Mouse (Mus musculus): ENCODE measurements around the gene Uap1l1. TPM values are rescaled to one million over a fixed set of nuclear protein-coding genes. Genes with fewer than 3 reads are reported as not detected.

Gene Uap1l1
- polyA plus RNA-seq, 1 experiment from 2014 or later = 7.2 TPM

DNA sequence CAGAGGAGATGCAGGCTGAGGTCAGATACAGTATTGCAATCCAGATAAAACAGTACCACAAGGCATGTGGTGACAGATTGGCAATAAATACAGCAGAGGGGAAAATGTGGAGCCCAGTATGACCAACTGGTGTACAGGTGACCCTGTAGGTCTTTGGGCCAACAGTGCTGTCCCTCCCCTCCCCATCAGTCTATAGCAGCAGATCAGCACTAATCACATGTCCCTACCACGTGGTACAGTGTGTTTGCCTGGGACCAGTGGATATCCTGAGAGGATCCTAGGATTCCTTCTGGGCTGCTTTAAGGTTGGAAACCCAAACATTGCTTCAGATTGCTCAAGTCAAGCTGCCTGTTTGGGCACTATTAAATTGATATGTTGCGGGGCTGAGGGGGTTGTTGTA, 31.9 kb downstream of the Uap1l1 start:
- Histone ChIP-seq H3K4me1 (replicated peaks) (peaks cover 18% of the 10 kb centered on the region), H3K9ac (replicated peaks) (peak overlapping the region; percentile 85; the same call in 1 of the 2 replicates), H3K9me3 (no peaks in the 10 kb centered on the region), H3K4me2 (peak overlapping the region; percentile 93), H3K27ac (no peak overlapping the region), H3K4me3 (replicated peaks) (peak overlapping the region; percentile 87), H3K36me3 (peaks cover 48% of the 10 kb centered on the region), H3K27me3 (no peaks in the 10 kb centered on the region)
- ATAC-seq (ENCODE audit: insufficient number of reproducible peaks, insufficient read depth, low FRiP score, low TSS enrichment, low read depth) = no peak
- 86% methylated on average over 2 of the region's 2 CpGs for WGBS

DNA sequence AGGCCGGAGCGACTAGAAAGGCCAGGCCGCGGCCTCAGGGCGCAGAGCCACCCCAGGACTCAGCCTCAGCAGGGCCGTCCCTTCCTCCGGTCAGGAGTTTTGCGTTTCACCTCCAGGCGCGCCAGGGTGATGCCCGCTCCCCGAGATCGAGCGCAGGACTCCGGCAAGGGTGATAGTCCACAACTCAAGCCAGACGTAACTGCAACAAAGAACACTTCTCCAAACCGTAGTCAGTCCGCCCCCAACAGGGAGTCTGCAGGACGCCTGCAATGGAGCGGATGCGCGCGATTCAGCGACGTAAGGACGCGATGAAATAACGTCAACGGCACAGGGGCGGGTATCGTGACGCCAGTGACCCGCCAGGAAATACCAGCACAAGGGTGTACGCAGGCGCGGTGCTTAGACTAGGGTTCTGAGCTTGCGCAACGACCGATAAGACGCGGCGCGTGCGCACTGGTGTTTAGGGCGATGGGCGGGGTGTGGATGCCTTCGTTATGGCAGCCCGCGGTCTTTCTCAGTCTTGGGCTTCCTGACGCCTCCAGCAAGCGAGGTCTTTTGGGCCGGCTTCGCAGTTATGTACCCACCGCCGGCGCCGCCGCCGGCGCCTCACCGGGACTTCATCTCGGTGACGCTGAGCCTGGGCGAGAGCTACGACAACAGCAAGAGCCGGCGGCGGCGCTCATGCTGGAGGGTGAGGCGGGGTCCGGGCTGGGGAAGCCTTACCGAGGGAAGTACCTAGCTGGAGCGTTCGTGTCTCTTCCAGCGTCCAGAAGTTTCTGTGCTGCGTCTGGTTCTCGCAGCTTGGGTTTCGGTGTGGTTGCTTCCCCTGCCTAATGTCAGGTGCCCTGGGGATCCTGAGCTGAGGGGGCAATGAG, 33.0 kb downstream of the Uap1l1 start, which contains the start of gene Man1b1:
Man1b1 (plus strand) TSS at position 53 of the 875 bp plus-strand sequence.
- H3K36me3 ChIP-seq = peaks cover 37% of the 10 kb centered on the region

DNA sequence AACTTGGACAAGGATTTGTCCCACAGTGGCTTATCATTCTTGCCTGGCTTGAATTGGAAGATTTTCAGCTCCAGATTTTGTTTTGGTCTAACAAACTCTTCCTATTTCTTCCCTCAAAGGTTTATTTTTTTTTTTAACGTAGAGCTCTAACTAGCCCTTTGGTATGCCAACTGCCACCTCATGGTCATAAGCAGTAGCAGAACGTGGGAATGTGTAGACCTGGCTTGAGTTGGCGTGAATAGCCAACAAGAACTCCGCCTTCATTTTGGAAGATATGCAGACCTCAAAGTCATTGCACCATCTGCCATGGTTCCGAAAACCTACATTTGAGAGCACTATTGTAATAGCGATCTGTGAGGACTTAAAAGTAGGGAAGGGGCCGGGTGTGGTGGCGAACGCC, 34.0 kb downstream of the Uap1l1 start:
- Histone ChIP-seq H3K4me3 (replicated peaks) (peak overlapping the region; percentile 87), H3K27me3 (no peaks in the 10 kb centered on the region), H3K9ac (replicated peaks) (peak overlapping the region; percentile 85; the same call in 1 of the 2 replicates), H3K4me2 (peak overlapping the region; percentile 62), H3K9me3 (no peaks in the 10 kb centered on the region), H3K27ac (no peak overlapping the region), H3K36me3 (peaks cover 27% of the 10 kb centered on the region), H3K4me1 (replicated peaks) (peaks cover 18% of the 10 kb centered on the region)
- ATAC-seq (ENCODE audit: insufficient number of reproducible peaks, insufficient read depth, low FRiP score, low TSS enrichment, low read depth) = no peak
- 66% methylated on average over 9 of the region's 9 CpGs for WGBS

More for the DNA sequence above, 33.0 kb downstream of the Uap1l1 start, which contains the start of gene Man1b1:
- Histone ChIP-seq H3K4me1 (replicated peaks) (peaks cover 18% of the 10 kb centered on the region), H3K27ac (peak within 1 kb of the TSS; percentile 90), H3K9ac (replicated peaks) (peak within 1 kb of the TSS; percentile 85), H3K27me3 (no peaks in the 10 kb centered on the region), H3K4me3 (replicated peaks) (peak within 1 kb of the TSS; percentile 87), H3K4me2 (peak within 1 kb of the TSS; percentile 93), H3K9me3 (no peaks in the 10 kb centered on the region)
- WGBS = under 1% methylated on average over 78 of the region's 78 CpGs
- peak; percentile 95 for ATAC-seq (ENCODE audit: insufficient number of reproducible peaks, insufficient read depth, low FRiP score, low TSS enrichment, low read depth)

DNA sequence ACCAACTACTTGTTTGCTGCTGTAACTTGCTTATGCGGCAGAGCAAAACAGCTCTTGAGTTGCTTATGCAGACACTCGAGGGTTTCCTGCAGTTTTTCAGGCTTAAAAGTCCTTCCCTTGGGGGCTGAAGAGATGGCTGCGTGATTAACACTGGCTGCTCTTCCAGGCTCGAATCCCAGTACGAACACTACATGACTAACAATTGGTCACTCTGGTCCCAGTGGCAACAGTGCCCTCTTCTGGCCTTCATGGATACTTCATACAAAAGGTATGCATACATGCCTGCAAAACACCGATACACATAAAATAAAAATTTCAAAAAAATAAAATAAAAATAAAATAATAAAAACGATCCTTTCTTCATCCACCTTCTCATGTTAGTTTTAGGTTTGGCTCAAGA, 37.0 kb downstream of the Uap1l1 start:
- Histone ChIP-seq H3K4me3 (replicated peaks) (no peak overlapping the region), H3K9me3 (no peaks in the 10 kb centered on the region), H3K27ac (no peak overlapping the region), H3K9ac (replicated peaks) (no peak overlapping the region), H3K4me2 (no peak overlapping the region), H3K4me1 (replicated peaks) (peaks cover 11% of the 10 kb centered on the region), H3K36me3 (no peaks in the 10 kb centered on the region), H3K27me3 (no peaks in the 10 kb centered on the region; the same call in 1 of the 2 replicates)
- 40% methylated on average over 7 of the region's 7 CpGs for WGBS
- no peak for ATAC-seq (ENCODE audit: insufficient number of reproducible peaks, insufficient read depth, low FRiP score, low TSS enrichment, low read depth)

DNA sequence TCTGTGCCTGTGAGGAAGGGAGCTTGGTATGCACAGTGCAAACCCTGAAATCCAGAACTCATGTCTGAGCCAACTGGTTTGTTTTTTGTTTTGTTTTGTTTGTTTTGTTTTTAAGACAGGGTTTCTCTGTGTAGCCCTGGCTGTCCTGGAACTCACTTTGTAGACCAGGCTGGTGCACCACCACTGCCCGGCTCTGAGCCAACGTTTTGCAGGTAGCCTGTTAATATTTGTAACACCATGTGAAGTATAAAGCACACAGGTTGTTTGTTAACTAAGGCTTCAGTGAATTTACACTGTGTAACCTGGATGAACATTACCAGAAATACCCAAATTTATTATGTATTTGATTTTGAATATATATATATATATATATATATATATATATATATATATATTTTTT, 39.4 kb downstream of the Uap1l1 start:
- peaks cover under 1% of the 10 kb centered on the region; the same call in 1 of the 2 replicates for H3K4me1 ChIP-seq (replicated peaks)
- 71% methylated on average over 2 of the region's 2 CpGs for WGBS
- no peak overlapping the region for H3K9ac ChIP-seq (replicated peaks)
- H3K36me3 ChIP-seq = no peaks in the 10 kb centered on the region
- peaks cover 13% of the 10 kb centered on the region for H3K27me3 ChIP-seq
- ATAC-seq (ENCODE audit: insufficient number of reproducible peaks, insufficient read depth, low FRiP score, low TSS enrichment, low read depth) = no peak
- no peak overlapping the region for H3K4me2 ChIP-seq
- no peak overlapping the region for H3K27ac ChIP-seq
- no peak overlapping the region for H3K4me3 ChIP-seq (replicated peaks)
- no peaks in the 10 kb centered on the region for H3K9me3 ChIP-seq

DNA sequence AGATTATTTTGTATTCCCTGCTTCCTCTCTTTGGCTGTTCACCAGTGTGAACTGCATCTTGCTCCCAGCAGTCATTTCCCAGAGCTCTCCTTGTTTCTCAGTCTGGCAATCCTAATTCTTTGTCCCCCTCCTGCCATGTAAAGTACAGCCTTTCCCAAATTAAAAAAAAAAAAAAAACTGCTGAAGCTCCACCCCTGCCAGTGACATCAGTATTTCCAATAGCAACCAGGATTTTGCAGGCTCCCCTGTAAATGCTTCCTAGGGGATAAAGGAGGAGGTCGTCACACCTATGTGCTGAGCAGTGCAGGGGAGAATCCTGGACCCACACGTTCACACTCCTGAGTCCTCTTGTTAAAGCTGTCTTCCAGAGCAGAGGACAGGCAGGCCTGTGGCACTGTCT, 45.4 kb downstream of the Uap1l1 start:
- H3K9ac ChIP-seq (replicated peaks) = no peak overlapping the region
- H3K27me3 ChIP-seq = peaks cover 71% of the 10 kb centered on the region
- no peak overlapping the region for H3K27ac ChIP-seq
- H3K36me3 ChIP-seq = no peaks in the 10 kb centered on the region
- H3K9me3 ChIP-seq = no peaks in the 10 kb centered on the region
- ATAC-seq (ENCODE audit: insufficient number of reproducible peaks, insufficient read depth, low FRiP score, low TSS enrichment, low read depth) = no peak
- 37% methylated on average over 2 of the region's 2 CpGs for WGBS
- peaks cover 6% of the 10 kb centered on the region for H3K4me1 ChIP-seq (replicated peaks)
- H3K4me2 ChIP-seq = no peak overlapping the region
- no peak overlapping the region for H3K4me3 ChIP-seq (replicated peaks)

DNA sequence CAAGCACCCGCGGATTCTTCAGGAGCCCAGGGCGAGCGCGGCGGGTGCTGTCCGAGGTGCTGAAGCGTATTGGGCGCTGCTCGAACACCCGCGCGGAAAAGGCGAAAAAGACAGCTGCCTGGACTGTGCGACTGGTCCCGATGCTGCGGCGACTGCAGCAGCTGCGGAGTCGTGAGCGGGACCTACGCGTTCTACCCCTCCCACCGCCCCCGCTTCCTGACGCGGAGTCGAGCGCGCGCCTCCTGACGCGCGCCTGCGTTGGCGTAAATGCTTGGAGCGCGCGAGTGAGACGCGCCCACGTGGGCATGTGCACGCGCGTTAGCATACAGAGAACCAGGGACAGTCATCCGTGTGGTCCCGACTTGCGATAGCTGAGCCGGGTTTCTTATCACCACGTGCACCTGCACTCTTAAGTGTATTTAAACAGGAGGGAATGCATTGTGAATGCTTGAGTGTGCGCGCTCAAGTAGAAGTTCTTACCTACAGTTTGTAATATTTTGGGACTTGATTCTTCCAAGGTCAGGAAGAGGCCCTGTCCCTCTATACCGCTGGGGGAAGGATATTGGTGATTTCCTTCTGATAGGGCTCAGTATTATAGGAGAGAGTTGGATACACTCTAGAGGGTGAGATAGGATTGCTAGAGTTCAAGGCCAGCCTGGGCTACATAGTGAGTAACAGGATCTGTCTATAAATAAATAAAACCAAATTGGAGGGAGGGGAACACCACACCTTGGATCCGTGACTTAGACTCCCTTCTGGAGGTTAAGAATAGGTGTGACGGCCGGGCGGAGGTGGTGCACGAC, 46.3 kb downstream of the Uap1l1 start, which contains the start of gene Grin1:
Grin1 (minus strand) TSS at position 217 of the 803 bp plus-strand sequence.
- H3K4me1 ChIP-seq (replicated peaks) = peaks cover 6% of the 10 kb centered on the region
- H3K9me3 ChIP-seq = no peaks in the 10 kb centered on the region
- no peak within 1 kb of the TSS for H3K27ac ChIP-seq
- H3K27me3 ChIP-seq = peaks cover 80% of the 10 kb centered on the region
- WGBS = 10% methylated on average over 58 of the region's 58 CpGs
- peak within 1 kb of the TSS; percentile 32 for H3K4me3 ChIP-seq (replicated peaks)
- no peaks in the 10 kb centered on the region for H3K36me3 ChIP-seq
- H3K4me2 ChIP-seq = peak within 1 kb of the TSS; percentile 58
- no peak; the same call in 1 of the 2 replicates for ATAC-seq (ENCODE audit: insufficient number of reproducible peaks, insufficient read depth, low FRiP score, low TSS enrichment, low read depth)
- no peak within 1 kb of the TSS for H3K9ac ChIP-seq (replicated peaks)

DNA sequence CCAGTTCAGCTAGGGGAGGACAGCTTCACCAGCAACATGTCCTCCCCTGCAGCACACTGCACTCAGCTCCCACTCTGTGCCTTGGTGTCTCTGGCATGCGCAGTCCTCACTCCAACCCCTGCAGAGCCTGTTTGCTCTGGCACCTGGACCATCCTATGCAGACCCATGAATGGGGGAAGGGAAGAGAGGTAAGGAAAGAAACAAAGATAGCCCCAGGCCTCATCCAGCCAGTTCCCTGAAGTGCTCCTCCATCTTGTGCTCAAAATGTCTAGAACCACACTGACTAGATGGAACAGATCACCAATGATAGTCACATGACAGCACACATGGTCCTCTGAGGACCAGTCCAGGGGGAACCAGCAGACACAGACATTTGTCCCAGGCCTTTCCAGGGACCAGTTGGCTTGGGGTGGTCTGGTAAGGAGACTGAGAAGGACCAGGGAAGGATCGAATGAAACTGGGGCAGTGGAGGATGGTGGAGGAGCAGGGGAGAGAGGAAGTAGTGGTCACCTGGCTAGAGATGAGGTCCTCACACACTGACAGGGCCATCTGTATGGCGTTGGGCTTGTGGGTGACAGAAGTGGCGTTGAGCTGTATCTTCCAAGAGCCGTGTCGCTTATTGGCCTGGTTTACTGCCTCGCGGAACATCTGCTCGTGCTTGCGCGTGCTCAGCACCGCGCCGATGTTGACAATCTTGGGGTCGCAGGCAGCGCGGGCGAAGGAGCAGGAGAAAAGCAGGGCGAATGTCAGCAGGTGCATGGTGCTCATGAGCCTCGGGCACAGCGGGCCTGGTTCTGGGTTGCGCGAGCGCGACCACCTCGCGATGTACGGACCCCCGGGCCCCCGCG, 47.1 kb downstream of the Uap1l1 start:
- peaks cover 6% of the 10 kb centered on the region for H3K4me1 ChIP-seq (replicated peaks)
- peak overlapping the region; percentile 58 for H3K4me2 ChIP-seq
- H3K27ac ChIP-seq = no peak overlapping the region
- WGBS = 7% methylated on average over 31 of the region's 31 CpGs
- H3K9ac ChIP-seq (replicated peaks) = no peak overlapping the region
- H3K27me3 ChIP-seq = peaks cover 88% of the 10 kb centered on the region
- ATAC-seq (ENCODE audit: insufficient number of reproducible peaks, insufficient read depth, low FRiP score, low TSS enrichment, low read depth) = no peak
- peak overlapping the region; percentile 32 for H3K4me3 ChIP-seq (replicated peaks)
- no peaks in the 10 kb centered on the region for H3K9me3 ChIP-seq
- H3K36me3 ChIP-seq = no peaks in the 10 kb centered on the region

DNA sequence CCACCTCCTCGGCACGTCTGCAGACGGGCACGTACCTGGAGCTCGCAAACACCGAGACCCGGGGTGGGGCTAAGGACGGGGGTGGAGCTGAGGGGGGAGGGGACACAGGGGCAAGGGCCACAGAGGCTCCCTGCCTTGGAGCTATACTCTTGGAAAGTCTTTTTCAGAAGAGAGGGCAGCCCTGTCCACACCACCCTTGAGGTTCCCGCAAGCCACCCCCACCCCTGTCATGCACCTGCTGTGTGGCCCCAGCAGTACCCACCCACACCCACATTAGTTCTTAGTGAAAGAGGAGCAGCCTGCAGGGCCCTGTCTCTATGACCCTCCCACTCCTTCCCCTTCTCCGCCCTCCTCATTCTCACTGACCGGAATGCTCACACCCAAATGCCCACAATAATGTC, 54.0 kb downstream of the Uap1l1 start:
- no peak overlapping the region for H3K4me3 ChIP-seq (replicated peaks)
- H3K9me3 ChIP-seq = no peaks in the 10 kb centered on the region
- WGBS = 5% methylated on average over 11 of the region's 11 CpGs
- H3K27me3 ChIP-seq = peaks cover 97% of the 10 kb centered on the region
- H3K9ac ChIP-seq (replicated peaks) = no peak overlapping the region
- no peaks in the 10 kb centered on the region for H3K36me3 ChIP-seq
- H3K27ac ChIP-seq = no peak overlapping the region
- H3K4me2 ChIP-seq = no peak overlapping the region
- H3K4me1 ChIP-seq (replicated peaks) = no peaks in the 10 kb centered on the region
- ATAC-seq (ENCODE audit: insufficient number of reproducible peaks, insufficient read depth, low FRiP score, low TSS enrichment, low read depth) = no peak

DNA sequence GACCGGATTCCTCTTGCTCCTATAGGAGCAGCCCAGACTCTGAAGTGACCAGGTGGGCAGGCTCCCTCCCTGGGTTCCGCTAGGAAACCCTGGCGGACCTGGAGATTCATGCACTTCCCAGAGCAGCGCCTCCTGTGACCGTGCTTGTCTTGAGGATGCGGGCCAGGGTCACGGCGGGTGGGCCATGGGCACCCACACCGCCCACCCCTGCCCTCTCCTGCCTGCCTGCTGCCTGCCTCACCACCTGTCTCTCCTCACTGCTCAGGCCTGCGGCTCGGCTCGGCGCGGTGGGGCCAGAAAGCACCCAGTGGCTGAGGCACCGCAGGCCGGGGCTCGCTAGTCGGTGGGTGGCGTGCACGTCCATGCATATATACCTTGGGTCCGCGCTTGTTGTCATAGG, 54.5 kb downstream of the Uap1l1 start:
- no peak for ATAC-seq (ENCODE audit: insufficient number of reproducible peaks, insufficient read depth, low FRiP score, low TSS enrichment, low read depth)
- H3K36me3 ChIP-seq = no peaks in the 10 kb centered on the region
- H3K27ac ChIP-seq = no peak overlapping the region
- WGBS = 2% methylated on average over 21 of the region's 22 CpGs
- H3K27me3 ChIP-seq = peaks cover 97% of the 10 kb centered on the region
- H3K4me3 ChIP-seq (replicated peaks) = no peak overlapping the region
- H3K4me1 ChIP-seq (replicated peaks) = no peaks in the 10 kb centered on the region
- no peaks in the 10 kb centered on the region for H3K9me3 ChIP-seq
- H3K9ac ChIP-seq (replicated peaks) = no peak overlapping the region
- no peak overlapping the region for H3K4me2 ChIP-seq
